Mouse (Mus musculus): Measurements from ENCODE around the gene Fgf15. TPM values are rescaled to one million over a fixed set of nuclear protein-coding genes. Genes with fewer than 3 reads are reported as not detected.
"Not testable (repeated sequence)": the region's sequence is repeated elsewhere in the genome, so short reads cannot be mapped to it uniquely, and the experiment has no call there.

Fgf15 gene
- polyA plus RNA-seq, 1 experiment: not detected

DNA sequence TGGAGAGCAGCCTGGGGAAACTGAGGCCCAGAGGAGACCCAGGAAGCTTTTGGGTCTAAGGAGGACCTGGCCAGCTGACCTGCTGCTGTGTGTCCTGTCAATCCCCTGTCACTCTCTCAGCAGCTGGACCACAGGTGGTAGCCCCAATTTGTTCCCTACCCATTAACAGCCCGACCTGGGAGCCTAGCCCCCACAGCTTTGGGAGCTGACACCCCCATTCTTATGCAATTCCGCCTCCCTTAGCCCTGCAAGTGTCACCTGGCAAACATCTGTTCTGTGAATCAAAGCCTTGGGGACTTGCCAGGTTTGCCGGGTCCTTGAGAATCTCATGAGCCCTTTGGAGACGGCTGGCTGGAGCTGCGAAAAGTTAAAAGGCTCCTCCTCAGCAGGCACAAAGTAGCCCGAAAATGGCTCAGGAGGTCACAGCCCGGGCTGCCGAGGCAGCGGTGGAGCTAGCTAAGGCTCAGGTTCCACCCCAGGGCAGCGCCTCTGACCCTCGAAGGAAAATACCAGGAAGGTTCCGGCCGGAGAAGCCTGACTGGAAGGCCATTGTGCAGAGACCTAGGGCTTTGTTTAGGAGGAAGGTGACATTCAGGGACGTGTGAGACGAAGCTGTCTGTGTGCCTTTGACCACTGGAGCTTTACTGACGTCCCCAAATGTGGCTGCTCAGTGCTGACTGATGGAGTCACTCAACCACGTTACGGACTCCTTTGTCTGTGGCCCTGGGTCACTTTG, 7.6 kb upstream of the Fgf15 start:
- TF ChIP-seq MYOD1 (IDR thresholded peaks at IDR 0.05; ENCODE audit: control insufficient read depth in 1 of 3, insufficient read length in 2 of 3, low read depth in 2 of 3) (no peak), CEBPB (IDR thresholded peaks at IDR 0.05; ENCODE audit: insufficient read depth, poor library complexity, severe bottlenecking) (no peak), POLR2A (IDR thresholded peaks at IDR 0.05; ENCODE audit: insufficient read length, low read depth) (no peak), TCF12 (IDR thresholded peaks at IDR 0.05; ENCODE audit: insufficient read depth, poor library complexity, severe bottlenecking) (no peak), POLR2AphosphoS2 (IDR thresholded peaks at IDR 0.05; ENCODE audit: insufficient read length, low read depth) (no peak), SRF (IDR thresholded peaks at IDR 0.05; ENCODE audit: control insufficient read depth, insufficient read length, low read depth) (no peak), REST (IDR thresholded peaks at IDR 0.05; ENCODE audit: insufficient read depth, insufficient read length) (no peak), MYOG (IDR thresholded peaks at IDR 0.05; ENCODE audit: control insufficient read depth in 1 of 3, insufficient read depth in 1 of 3, insufficient read length in 2 of 3, low read depth in 2 of 3) (no peak), E2F4 (IDR thresholded peaks at IDR 0.05; ENCODE audit: insufficient read depth) (no peak), MAX (IDR thresholded peaks at IDR 0.05; ENCODE audit: low read depth) (no peak), TCF3 (IDR thresholded peaks at IDR 0.05; ENCODE audit: insufficient read length, low read depth) (no peak)

DNA sequence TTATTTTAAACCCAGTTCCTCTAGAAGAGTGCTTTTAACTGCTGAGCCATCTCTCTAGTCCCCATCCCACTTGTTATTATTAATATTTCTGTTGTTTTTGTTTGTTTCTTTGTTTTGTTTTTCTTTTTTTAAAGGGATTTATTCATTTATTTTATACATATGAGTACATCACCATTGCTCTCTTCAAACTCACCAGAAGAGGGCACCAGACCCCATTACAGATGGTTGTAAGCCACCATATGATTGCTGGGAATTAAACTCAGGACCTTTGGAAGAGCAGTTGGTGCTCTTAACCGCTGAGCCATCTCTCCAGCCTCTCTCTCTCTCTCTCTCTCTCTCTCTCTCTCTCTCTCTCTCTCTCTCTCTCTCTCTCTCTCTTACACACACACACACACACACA, 5.7 kb upstream of the Fgf15 start:
- H3ac ChIP-seq (ENCODE audit: control insufficient read depth, insufficient read length); H3K79me2 ChIP-seq (ENCODE audit: control insufficient read depth, insufficient read depth); H3K36me3 ChIP-seq (ENCODE audit: control insufficient read depth, insufficient read depth); H3K4me3 ChIP-seq; H3K4me2 ChIP-seq (ENCODE audit: low read depth): not testable (repeated sequence)
- H3K27me3 ChIP-seq (ENCODE audit: control insufficient read depth, insufficient read depth, insufficient read length): peaks cover 23% of the 10 kb centered on the region

More for the DNA sequence above, 7.6 kb upstream of the Fgf15 start:
- Histone ChIP-seq H3K4me3 (no peak overlapping the region), H3K79me2 (ENCODE audit: control insufficient read depth, insufficient read depth) (no peaks in the 10 kb centered on the region), H3K27me3 (ENCODE audit: control insufficient read depth, insufficient read depth, insufficient read length) (peaks cover 18% of the 10 kb centered on the region), H3K36me3 (ENCODE audit: control insufficient read depth, insufficient read depth) (no peaks in the 10 kb centered on the region), H3K4me2 (ENCODE audit: low read depth) (no peak overlapping the region), H3ac (ENCODE audit: control insufficient read depth, insufficient read length) (no peak overlapping the region)

DNA sequence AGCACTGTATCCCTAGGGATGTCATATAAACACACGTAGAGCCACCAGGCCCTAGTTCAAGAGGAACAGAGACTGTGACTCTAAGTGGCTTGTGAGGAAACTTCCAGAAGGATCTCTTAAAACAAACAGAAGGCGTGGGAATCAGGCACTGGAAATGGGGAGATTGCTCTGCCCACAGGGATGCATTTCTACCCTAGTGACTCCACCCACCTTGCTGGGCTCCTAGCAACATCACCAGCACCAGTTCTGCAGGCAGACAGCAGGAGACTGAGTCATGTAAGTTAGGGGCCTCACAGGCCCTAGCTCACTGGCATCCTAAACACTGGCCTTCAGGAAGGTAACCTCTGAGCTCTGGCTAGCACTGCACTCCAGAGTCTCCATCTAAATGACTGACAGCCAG, 4.5 kb upstream of the Fgf15 start:
- Histone ChIP-seq H3K4me2 (ENCODE audit: low read depth) (no peak overlapping the region), H3K79me2 (ENCODE audit: control insufficient read depth, insufficient read depth) (no peaks in the 10 kb centered on the region), H3K36me3 (ENCODE audit: control insufficient read depth, insufficient read depth) (no peaks in the 10 kb centered on the region), H3K27me3 (ENCODE audit: control insufficient read depth, insufficient read depth, insufficient read length) (peaks cover 35% of the 10 kb centered on the region), H3ac (ENCODE audit: control insufficient read depth, insufficient read length) (no peak overlapping the region), H3K4me3 (no peak overlapping the region)
- no peak for TF ChIP-seq POLR2A (IDR thresholded peaks at IDR 0.05; ENCODE audit: insufficient read length, low read depth)

DNA sequence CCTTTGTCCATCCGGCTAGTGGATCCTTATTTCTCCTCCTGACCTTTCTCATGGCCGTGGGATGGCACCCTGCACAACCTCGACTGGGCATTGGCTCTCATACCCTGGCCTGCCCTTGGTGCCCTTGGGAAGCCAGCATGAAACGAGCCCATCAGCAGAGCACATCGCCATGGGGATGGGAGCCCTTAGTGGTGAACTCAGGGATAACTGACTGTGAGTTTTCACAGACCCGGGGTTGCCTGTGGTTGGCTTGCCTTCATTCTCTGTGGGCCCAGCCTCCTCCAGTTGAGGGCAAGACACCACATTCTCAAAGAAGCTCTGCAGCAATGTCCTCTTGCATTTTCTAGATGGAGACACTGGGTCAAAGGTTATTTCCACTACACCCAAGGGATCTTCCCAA, 4.0 kb upstream of the Fgf15 start:
- H3ac ChIP-seq (ENCODE audit: control insufficient read depth, insufficient read length): no peak overlapping the region
- TF ChIP-seq REST (IDR thresholded peaks at IDR 0.05; ENCODE audit: insufficient read depth, insufficient read length) (no peak), TCF3 (IDR thresholded peaks at IDR 0.05; ENCODE audit: insufficient read length, low read depth) (no peak), USF1 (IDR thresholded peaks at IDR 0.05; ENCODE audit: low read depth) (no peak), MYOG (IDR thresholded peaks at IDR 0.05; ENCODE audit: control insufficient read depth in 1 of 3, insufficient read depth in 1 of 3, insufficient read length in 2 of 3, low read depth in 2 of 3) (no peak), CEBPB (IDR thresholded peaks at IDR 0.05; ENCODE audit: insufficient read depth, poor library complexity, severe bottlenecking) (no peak), SRF (IDR thresholded peaks at IDR 0.05; ENCODE audit: control insufficient read depth, insufficient read length, low read depth) (no peak), POLR2AphosphoS2 (IDR thresholded peaks at IDR 0.05; ENCODE audit: insufficient read length, low read depth) (no peak), TCF12 (IDR thresholded peaks at IDR 0.05; ENCODE audit: insufficient read depth, poor library complexity, severe bottlenecking) (no peak), MAX (IDR thresholded peaks at IDR 0.05; ENCODE audit: low read depth) (no peak), POLR2A (IDR thresholded peaks at IDR 0.05; ENCODE audit: insufficient read length, low read depth) (no peak), MYOD1 (IDR thresholded peaks at IDR 0.05; ENCODE audit: control insufficient read depth in 1 of 3, insufficient read length in 2 of 3, low read depth in 2 of 3) (no peak), E2F4 (IDR thresholded peaks at IDR 0.05; ENCODE audit: insufficient read depth) (no peak)
- H3K36me3 ChIP-seq (ENCODE audit: control insufficient read depth, insufficient read depth): no peaks in the 10 kb centered on the region
- H3K27me3 ChIP-seq (ENCODE audit: control insufficient read depth, insufficient read depth, insufficient read length): peaks cover 40% of the 10 kb centered on the region
- no peaks in the 10 kb centered on the region for H3K79me2 ChIP-seq (ENCODE audit: control insufficient read depth, insufficient read depth)
- H3K4me2 ChIP-seq (ENCODE audit: low read depth): no peak overlapping the region
- H3K4me3 ChIP-seq: no peak overlapping the region

DNA sequence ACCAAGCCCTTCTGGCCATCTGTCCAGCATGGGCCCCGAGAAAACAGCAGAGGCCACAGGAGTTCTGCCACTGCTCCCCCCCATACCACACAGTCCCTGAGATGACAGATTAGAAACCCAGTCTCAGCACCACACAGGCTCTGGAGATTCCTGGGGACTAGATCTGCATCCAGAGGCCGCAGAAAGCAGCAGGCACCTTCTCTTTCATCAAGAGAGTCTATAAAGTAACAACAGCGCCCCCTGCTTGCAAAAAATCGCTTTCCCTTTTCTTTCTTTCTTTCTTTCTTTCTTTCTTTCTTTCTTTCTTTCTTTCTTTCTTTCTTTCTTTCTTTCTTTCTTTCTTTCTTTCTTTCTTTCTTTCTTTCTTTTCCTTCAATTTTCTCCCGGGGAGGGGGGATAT, 2.1 kb upstream of the Fgf15 start:
- H3K36me3 ChIP-seq (ENCODE audit: control insufficient read depth, insufficient read depth): no peaks in the 10 kb centered on the region
- peak overlapping the region; percentile 77 for H3K4me2 ChIP-seq (ENCODE audit: low read depth)

More for the DNA sequence above, 2.1 kb upstream of the Fgf15 start:
- no peaks in the 10 kb centered on the region for H3K79me2 ChIP-seq (ENCODE audit: control insufficient read depth, insufficient read depth)
- H3K4me3 ChIP-seq: no peak overlapping the region
- no peak for TF ChIP-seq USF1 (IDR thresholded peaks at IDR 0.05; ENCODE audit: low read depth)
- no peak for TF ChIP-seq POLR2AphosphoS2 (IDR thresholded peaks at IDR 0.05; ENCODE audit: insufficient read length, low read depth)
- no peak for TF ChIP-seq MYOD1 (IDR thresholded peaks at IDR 0.05; ENCODE audit: control insufficient read depth in 1 of 3, insufficient read length in 2 of 3, low read depth in 2 of 3)
- H3ac ChIP-seq (ENCODE audit: control insufficient read depth, insufficient read length): no peak overlapping the region
- H3K27me3 ChIP-seq (ENCODE audit: control insufficient read depth, insufficient read depth, insufficient read length): peaks cover 46% of the 10 kb centered on the region
